Mouse (Mus musculus): ENCODE measurements at regions not wholly inside any gene's neighbourhood (a gene's known extent, or its start where the extent isn't known, plus 50 kb on each side); places are given as distances from the start of the nearest gene placed in this dataset.

DNA sequence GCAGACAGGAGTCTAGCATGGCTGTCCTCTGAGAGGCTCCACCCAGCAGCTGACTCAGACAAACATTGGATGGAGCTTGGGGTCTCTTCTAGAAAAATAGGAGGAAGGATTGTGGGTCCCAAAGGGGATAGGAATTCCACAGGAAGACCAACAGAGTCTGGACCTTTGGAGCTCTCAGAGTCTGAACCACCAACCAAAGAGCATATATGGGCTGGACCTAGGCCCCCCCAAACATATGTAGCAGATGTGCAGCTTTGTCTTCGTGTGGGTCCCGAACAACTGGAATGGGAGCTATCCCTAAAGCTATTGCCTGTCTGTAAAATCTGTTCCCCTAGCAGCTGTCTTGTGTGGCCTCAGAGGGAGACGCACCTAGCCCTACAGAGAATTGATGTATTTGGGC lies 50.1 kb upstream of the Cpm start:
- no peak for DNase-seq (ENCODE audit: low spot score in 2 of 2)

DNA sequence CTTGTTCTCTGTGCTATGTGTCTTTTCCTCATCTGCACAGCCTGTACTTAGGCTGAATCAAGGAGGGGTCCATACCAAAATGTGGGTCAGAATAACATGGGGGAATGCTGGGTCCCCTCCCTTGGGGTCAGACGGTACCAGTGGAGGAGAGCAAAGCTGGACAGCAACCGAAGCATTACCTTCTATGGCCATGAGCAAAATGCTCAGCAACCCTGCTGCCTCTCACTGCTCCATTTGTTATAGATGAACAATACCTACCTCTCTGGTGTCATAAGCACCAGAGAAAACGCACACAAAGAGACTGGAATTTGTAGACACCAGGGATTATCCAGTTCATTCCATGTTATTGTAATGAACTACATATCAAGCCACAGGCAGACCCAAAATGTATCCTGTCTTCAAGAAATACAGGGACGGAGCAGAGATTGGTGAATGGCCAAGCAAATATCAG lies 50.6 kb upstream of the Cpm start:
- DNase-seq (ENCODE audit: low spot score in 2 of 2) = no peak

GRCm38 (mm10) chr10:117577970-117578695 lies 51.2 kb upstream of the Cpm start:
- DNase-seq (ENCODE audit: low spot score in 2 of 2) = no peak

DNA sequence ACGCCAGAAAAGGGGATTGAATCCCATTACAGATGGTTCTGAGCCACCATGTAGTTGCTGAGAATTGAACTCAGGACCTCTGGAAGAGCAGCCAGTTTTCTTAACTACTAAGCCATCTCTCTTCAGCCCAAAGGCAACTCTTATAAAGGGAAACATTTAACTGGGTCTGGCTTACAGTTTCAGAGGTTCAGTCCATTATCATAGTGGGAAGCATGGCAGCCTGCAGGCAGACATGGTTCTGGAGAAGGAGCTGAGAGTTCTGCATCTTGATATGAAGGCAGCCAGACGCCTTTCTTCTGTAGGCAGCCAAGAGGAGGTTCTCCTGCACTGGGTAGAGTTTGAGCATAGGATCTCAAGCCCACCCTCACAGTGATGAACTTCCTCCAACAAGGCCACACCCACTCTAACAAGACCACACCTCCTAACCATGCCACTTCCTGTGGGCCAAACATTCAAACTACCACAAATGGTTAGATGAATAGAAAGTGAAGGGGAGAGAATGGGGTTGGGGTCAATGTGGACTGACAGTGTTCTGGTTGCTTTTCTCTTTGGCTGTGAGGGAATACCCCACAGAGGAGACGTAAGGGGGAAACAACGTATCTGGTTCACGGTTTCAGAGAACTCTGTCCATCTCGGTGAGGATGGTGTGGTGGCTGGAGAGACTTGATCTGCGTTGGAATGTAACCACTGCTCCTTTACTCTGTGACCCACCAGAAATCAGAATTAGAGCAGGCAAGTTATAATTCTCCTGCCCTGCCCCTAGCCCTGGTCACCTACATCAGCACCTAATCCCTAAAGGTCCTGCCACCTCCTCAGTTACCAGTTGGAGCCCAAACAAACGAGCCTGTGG lies 52.2 kb upstream of the Cpm start:
- DNase-seq (ENCODE audit: low spot score in 2 of 2) = no peak

DNA sequence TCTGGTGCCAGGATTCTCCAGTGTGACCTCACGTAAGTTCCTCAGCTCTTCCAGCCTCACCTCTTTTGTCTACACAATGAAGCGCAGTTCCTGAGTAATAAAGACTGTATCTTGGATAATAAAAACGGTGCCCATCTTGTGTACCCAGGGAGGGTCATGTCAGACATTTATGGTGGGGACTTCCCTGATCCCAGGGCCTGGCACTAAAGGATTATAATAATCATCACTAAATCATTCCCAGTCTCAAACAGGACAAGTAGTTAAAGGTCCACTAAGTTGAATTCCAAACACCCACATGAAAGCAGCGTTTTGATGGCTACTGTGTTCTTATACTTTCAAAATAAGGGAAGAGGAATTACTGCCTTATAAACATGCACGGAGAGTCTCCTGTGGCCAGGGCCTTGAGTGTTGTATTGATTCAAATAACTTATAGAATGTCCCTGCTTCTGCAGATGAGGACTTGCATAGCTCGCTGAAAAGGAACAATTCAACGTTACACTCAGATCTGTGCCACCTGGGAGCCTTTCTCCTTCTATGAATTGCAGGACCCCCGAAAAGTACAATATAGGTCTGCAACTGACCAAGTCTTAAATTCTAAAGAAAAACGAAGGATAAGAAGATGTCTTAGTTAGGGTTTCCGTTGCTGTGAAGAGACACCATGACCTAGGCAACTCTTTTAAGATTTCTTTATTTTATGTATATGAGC lies 53.0 kb upstream of the Cpm start:
- DNase-seq (ENCODE audit: low spot score in 2 of 2) = no peak

- no peak for DNase-seq (ENCODE audit: low spot score in 2 of 2)
Observed at GRCm38 (mm10) chr10:117575404-117576153, 53.7 kb upstream of the Cpm start.

- no peak for DNase-seq (ENCODE audit: low spot score in 2 of 2)
Observed at GRCm38 (mm10) chr10:117574915-117575314, 54.4 kb upstream of the Cpm start.

- DNase-seq (ENCODE audit: low spot score in 2 of 2) = no peak
Observed at GRCm38 (mm10) chr10:117574056-117574727, 55.1 kb upstream of the Cpm start.

DNA sequence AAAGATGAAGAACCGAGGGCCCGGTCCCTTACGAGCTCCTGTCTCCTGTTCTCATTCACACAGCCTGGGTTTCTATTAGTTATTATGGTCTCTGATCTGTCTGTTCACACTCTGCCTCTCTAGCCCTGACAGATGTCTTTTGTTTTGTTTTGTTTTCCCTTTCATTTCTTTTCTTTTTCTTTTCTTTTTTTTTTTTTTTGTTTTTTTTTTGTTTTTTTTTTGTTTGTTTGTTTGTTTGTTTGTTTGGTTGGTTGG lies 55.8 kb upstream of the Cpm start:
- DNase-seq (ENCODE audit: low spot score in 2 of 2) = no peak

DNA sequence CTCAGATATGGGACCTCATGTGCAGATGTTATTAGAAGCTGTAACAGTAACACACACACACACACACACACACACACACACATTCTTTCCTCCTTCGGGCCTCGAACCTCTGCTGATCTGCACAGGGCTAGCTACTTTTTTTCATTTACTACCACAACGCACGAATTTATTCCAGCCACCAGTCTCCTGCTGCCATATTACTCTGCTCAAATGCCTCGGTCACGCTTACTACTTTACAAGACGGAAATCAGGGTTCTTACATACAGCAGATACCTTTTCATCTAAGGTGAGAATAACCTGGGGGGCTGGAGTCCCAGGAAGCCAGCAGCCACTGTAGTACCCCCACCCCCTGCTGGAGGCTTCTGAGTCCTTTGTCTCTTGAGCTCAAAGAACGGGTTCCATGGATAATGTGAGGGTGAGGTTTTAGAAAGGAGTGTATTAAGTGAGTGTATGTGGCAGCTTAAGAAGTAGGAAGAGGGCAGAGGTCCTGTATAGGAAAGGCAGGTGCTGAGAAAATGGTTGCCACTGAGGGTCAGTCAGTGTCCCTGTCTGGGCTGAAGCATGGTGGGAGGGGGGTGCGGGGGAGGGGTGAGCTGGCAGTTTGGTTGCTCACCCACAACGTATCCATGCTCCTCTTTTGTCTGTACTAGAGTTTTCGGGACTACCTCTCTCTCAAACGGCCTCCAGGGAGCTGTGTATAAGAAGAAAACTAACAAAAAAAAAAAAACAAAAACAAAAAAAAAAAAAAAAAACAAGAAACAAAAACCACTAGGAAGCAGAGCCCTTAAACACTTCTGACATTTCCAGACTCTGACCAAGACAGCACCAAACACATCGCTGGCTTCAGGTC lies 56.3 kb upstream of the Cpm start:
- DNase-seq (ENCODE audit: low spot score in 2 of 2) = no peak

DNA sequence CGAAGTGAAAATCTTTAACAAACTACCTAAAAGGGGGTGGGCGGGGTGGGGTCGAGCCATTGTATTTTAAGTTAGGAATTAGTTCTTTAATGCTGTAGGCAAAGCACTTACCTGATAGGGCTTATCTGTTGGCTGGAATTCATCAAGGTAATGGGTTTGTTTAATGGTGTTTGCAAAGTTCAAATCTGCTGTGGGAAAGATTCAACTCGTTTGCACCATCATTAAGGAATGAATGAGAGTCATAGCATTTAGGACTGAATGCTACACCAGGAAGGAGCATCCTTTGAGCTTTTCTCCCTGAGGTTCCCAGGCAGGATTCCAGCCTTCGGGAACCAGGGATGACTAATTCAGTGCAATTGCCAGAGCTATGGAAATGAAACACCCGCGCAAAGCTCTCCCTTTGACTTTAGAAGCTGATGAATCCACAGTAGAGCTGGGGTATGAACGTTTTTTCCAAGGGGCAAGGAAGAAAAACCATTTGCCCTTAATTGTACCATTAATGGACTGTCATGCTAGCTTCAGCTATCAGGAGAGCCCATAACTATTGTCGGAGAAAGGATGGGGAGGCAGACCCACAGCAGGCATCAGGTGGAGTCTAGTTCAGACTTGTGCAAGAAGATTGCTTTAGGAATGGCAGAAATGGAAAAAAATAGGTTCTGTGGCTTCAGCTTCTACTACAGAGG lies 57.3 kb upstream of the Cpm start:
- DNase-seq (ENCODE audit: low spot score in 2 of 2) = peak; percentile 37 to 63

GRCm38 (mm10) chr10:117570971-117571861 lies 58.1 kb upstream of the Cpm start:
- peak in 1 of 2 experiments; percentile 8 for DNase-seq (ENCODE audit: low spot score in 2 of 2)

DNA sequence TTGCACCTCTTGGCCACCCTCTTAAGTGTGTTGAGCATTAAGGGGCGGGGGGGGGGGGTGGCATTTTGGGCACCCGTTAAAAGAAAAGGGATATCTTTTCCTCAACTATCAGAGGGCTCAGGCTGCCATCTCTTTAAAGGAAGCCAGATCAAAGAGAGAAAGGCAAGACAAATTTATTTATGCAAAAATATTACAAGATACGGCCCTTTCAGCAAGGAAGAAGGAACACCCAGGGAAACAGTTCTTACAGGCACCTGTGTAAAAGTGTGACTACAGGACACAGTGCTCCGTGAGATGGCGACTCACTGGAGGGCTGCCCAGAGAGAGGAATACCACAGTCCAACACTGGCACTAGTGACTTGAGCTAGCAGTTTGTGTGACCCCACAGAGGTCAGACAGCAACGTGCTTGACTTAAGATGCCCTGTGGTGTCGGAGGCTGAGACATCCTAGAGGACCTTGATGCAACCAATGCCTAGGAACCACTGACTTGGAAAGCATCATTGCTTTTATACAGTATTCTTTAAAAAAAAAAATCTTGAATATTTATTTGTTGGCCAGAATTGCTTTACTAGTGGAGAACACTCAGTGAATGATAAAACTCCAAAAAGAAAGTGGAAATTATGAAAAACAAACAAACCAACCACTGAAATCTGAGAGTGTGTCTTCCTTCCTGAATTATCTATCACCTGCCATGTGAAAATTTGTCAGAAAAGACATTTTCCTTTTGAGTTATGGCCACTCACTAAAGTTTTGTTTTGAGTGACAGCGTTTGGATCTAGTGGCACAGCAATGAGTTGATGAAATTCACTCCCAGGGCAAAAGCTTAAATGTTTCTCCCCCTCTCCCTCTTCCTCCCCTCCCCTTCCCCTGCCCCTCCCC lies 59.0 kb upstream of the Cpm start:
- DNase-seq (ENCODE audit: low spot score in 2 of 2) = no peak

DNA sequence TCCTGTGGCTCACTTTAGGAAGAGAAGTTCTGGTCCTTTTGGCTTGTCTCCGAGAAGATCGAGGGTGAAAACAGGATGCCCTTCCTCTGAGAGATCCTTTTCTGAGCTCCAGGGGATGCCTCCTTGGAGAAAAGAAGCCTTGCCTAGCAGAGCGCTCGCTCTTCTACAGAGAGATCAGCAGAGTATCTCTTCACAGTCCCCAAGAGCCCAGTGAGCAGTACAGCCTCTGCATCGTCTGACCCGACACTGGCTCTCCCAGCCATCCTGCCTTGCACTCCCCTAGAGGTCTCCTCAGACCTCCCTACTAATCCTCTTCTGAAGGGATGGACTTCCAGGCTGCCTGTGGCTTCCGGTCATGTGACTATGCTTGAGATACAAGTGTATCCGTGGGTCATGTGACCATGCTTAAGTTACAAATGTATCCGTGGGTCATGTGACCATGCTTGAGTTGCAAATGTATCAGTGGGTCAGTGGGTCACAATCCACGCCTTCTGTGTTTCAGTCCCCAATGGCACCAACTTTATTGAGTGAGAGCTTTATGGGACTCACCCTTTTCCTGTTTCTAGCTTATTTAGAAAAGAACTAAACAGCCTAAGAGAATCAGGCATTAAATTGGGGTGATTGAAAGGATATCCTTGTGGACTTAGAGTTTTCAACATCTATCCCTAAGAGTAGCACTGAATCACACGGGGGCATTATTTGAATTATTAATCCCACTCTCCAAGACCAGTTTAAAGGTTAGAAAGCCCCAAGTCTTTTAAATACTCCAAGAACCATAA lies 59.8 kb upstream of the Cpm start:
- DNase-seq (ENCODE audit: low spot score in 2 of 2) = no peak

DNA sequence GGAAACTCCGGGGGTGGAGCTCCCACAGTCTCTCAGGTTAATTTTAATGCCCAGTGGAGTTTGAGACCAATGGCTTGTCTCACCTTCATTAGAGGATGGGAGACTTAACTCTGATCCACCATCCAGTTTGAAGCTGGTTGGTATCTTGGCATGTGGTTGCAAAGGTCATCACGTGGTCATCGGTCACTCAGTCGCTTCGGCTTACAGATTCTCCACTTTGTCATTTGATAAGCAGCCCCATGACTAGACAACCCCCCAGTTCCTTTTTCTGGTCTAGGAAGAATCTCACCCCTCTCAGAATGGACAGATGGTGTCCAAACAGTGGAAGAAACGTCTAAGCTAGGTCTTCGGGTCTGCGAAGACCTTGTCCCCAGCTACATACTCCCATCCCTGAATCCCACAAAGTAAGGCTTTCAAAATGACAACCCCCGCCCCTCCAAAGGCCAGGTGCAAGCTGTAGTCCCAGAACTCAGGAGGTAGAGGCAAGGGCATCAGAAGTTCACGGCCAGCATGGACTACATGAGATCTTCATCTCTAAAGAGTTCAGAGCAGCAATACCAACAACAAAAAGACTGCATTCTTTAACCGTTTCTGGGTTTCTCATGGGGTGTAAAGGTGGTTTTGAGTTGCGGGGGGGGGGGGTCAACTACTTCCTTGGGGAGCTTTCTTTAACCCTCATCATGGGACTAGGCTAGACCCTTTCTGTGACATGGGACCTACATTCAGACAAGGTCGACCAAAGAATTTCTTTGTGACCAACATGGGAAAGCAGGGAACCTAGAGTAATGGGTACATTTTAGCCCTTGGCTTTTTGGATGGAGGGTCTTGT lies 60.6 kb upstream of the Cpm start:
- DNase-seq (ENCODE audit: low spot score in 2 of 2) = no peak

DNA sequence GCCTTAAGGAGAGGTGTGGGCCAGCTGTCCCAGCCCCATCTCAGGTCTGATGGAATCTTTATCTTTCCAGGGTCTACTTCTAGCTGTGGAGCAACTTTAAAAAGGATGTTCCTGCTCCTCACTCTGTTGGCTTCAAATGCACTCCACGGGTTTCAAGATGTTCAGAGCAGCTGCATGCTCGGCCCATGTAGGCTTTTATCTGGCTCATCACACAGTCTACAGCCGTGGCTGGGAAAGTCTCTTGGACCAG lies 61.2 kb upstream of the Cpm start:
- DNase-seq (ENCODE audit: low spot score in 2 of 2) = no peak

Measured in layer of hippocampus, adult 18-20 months (tissue).